Mouse (Mus musculus): ENCODE measurements at regions not wholly inside any gene's neighbourhood (a gene's known extent, or its start where the extent isn't known, plus 50 kb on each side); places are given as distances from the start of the nearest gene placed in this dataset.

DNA sequence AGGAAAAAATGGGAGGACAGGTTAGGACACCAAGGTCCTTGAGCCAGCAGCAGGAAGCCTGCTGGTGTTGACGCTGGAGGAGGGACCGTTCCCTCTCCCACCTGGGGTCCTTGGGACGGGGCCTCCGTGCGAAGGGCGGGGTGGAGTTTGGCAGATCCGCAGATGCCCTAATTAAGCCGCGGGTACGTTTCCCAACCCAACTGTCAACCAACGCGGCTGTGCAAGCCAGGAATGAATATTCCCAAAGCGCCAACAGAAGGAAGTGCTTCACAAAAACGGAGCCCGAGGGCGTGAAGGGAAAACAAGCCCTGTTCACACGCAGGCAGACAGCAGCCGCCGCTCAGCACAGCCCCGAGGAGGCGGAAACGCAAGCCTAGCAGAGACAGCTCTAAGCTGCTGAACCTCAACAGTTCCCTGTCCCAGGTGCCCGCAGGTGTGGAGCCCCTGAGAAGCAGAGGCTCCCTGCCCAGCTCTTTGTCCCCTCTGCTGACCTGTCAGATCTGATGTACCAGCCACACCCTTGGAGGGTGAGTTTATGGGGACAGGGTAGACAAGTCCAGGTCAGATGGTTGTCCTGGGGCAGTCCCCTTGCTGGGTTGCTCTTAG is 136.1 kb upstream of the Gli2 start:
- H3K9me3 ChIP-seq (replicated peaks; ENCODE audit: control insufficient read depth, low read length) = no peaks in the 10 kb centered on the region
- H3K4me2 ChIP-seq (ENCODE audit: low read depth, low read length) = peak overlapping the region; percentile 59
- ATAC-seq (ENCODE audit: insufficient read depth, low read depth) = 0 out of 2 replicates have a peak, but pooled peaks have one; percentile 18
- TF ChIP-seq EP300 (IDR thresholded peaks at IDR 0.05; ENCODE audit: low read depth) = no peak
- no peak for TF ChIP-seq CTCF (IDR thresholded peaks at IDR 0.05; ENCODE audit: low read depth)
- no peak overlapping the region for H3K27ac ChIP-seq (ENCODE audit: low read depth)
- 3% methylated on average over 23 of the region's 23 CpGs for WGBS
- no peak for DNase-seq (ENCODE audit: low spot score)
- no peaks in the 10 kb centered on the region for H3K27me3 ChIP-seq (ENCODE audit: control insufficient read depth, insufficient read depth, low read length)
- no peaks in the 10 kb centered on the region for H3K36me3 ChIP-seq (replicated peaks; ENCODE audit: control insufficient read depth, insufficient read depth, low read length)
- H3K4me3 ChIP-seq (ENCODE audit: low read depth, low read length) = peak overlapping the region; percentile 32
- H3K4me1 ChIP-seq (ENCODE audit: control insufficient read depth, insufficient read depth) = peaks cover 16% of the 10 kb centered on the region
- H3K9ac ChIP-seq (replicated peaks; ENCODE audit: low read depth, low read length) = peak overlapping the region; percentile 48

DNA sequence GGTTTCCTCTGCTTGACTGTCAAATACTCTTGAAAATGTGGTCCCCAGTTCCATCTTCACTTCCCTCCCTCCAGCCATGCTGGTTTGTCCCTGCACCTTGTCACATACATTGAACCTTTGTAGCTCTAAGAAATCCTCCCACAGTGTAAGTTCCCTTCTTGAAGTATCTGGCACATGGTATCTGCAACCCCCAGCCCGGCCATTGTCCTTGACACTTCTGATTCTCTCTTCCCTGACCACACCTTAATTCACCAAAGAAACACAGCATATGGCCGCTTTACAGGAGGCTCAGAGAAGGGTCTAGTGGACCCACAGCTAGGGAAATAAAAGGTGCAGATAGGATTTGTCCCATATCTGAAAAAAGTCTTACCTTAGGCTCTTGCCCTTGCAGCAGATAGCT is 133.9 kb upstream of the Gli2 start:
- WGBS = 79% methylated on average over 2 of the region's 2 CpGs
- no peak for ATAC-seq (ENCODE audit: insufficient read depth, low read depth)
- Histone ChIP-seq H3K27ac (ENCODE audit: low read depth) (no peak overlapping the region), H3K9me3 (replicated peaks; ENCODE audit: control insufficient read depth, low read length) (no peaks in the 10 kb centered on the region), H3K4me1 (ENCODE audit: control insufficient read depth, insufficient read depth) (peaks cover 19% of the 10 kb centered on the region), H3K27me3 (ENCODE audit: control insufficient read depth, insufficient read depth, low read length) (no peaks in the 10 kb centered on the region), H3K4me2 (ENCODE audit: low read depth, low read length) (no peak overlapping the region), H3K9ac (replicated peaks; ENCODE audit: low read depth, low read length) (no peak overlapping the region), H3K36me3 (replicated peaks; ENCODE audit: control insufficient read depth, insufficient read depth, low read length) (no peaks in the 10 kb centered on the region), H3K4me3 (ENCODE audit: low read depth, low read length) (no peak overlapping the region)
- DNase-seq (ENCODE audit: low spot score) = no peak
- TF ChIP-seq CTCF (IDR thresholded peaks at IDR 0.05; ENCODE audit: low read depth) (no peak), EP300 (IDR thresholded peaks at IDR 0.05; ENCODE audit: low read depth) (no peak)

DNA sequence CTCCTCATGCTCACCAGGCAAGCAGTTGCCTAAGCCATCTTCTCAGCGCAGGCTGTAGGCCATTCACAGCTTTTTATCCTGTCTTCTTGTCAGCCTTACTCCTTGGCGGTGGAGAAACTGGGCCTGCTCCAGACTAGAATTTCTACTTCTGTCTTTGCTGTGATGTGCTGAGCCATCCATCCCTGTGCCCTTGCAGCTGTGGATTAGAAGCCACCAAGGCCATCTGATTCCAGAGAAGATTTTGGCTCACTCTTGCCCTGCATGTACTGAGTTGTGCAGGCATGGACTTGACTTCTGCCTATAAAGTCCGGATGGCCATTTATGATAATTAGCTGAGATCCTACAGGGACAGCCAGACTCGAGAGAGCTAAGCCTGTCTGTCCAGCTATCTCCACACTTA is 133.4 kb upstream of the Gli2 start:
- Histone ChIP-seq H3K36me3 (replicated peaks; ENCODE audit: control insufficient read depth, insufficient read depth, low read length) (no peaks in the 10 kb centered on the region), H3K4me1 (ENCODE audit: control insufficient read depth, insufficient read depth) (peaks cover 19% of the 10 kb centered on the region), H3K27me3 (ENCODE audit: control insufficient read depth, insufficient read depth, low read length) (no peaks in the 10 kb centered on the region), H3K27ac (ENCODE audit: low read depth) (no peak overlapping the region), H3K9ac (replicated peaks; ENCODE audit: low read depth, low read length) (no peak overlapping the region), H3K4me3 (ENCODE audit: low read depth, low read length) (no peak overlapping the region), H3K9me3 (replicated peaks; ENCODE audit: control insufficient read depth, low read length) (no peaks in the 10 kb centered on the region), H3K4me2 (ENCODE audit: low read depth, low read length) (no peak overlapping the region)
- no peak for DNase-seq (ENCODE audit: low spot score)
- WGBS = 80% methylated on average over 4 of the region's 4 CpGs
- no peak for TF ChIP-seq CTCF (IDR thresholded peaks at IDR 0.05; ENCODE audit: low read depth)
- TF ChIP-seq EP300 (IDR thresholded peaks at IDR 0.05; ENCODE audit: low read depth) = no peak
- ATAC-seq (ENCODE audit: insufficient read depth, low read depth) = no peak

DNA sequence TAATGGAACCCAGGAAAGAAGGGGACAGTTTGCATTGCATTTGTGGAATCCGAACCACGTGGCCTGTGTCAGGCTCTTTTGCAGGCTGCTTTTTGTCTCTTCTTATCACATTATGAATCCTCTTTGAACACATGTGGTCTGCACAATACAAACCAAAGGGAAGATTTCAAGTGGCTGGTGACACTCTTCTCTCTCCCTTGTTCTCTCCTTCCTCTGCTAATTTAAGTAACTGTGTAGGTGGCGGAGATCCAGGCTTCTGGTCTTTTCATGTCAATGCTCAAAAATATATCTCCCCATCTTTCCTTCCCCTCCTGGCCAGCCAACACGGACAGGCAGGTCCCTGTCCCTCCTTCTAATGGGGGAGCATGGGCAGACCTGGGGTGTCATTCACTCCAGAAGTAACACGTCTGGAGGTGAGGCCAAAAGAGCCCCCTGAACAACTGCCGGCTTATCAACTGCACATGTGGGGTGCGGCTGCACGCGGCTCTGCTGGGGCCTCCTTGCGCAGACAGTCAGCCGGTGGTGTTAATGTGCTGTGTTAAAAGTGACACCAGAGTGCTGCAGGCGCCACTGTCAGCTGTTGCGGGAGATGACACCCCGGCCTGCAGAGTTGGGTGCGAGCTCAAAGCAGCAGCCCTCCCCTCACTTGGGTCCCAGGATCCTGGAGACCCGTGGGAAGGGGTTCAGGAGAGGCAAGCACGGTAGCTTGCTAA is 130.3 kb upstream of the Gli2 start:
- H3K9me3 ChIP-seq (replicated peaks; ENCODE audit: control insufficient read depth, low read length) = no peaks in the 10 kb centered on the region
- no peak overlapping the region for H3K27ac ChIP-seq (ENCODE audit: low read depth)
- TF ChIP-seq EP300 (IDR thresholded peaks at IDR 0.05; ENCODE audit: low read depth) (no peak), CTCF (IDR thresholded peaks at IDR 0.05; ENCODE audit: low read depth) (no peak)
- 19% methylated on average over 17 of the region's 17 CpGs for WGBS
- H3K27me3 ChIP-seq (ENCODE audit: control insufficient read depth, insufficient read depth, low read length) = no peaks in the 10 kb centered on the region
- H3K9ac ChIP-seq (replicated peaks; ENCODE audit: low read depth, low read length) = no peak overlapping the region
- ATAC-seq (ENCODE audit: insufficient read depth, low read depth) (0 out of 2 replicates have a peak, but pooled peaks have one; percentile 27), DNase-seq (ENCODE audit: low spot score) (no peak)
- H3K4me3 ChIP-seq (ENCODE audit: low read depth, low read length) = no peak overlapping the region
- H3K4me2 ChIP-seq (ENCODE audit: low read depth, low read length) = no peak overlapping the region
- H3K4me1 ChIP-seq (ENCODE audit: control insufficient read depth, insufficient read depth) = peaks cover 11% of the 10 kb centered on the region; the same call in 1 of the 2 replicates
- H3K36me3 ChIP-seq (replicated peaks; ENCODE audit: control insufficient read depth, insufficient read depth, low read length) = no peaks in the 10 kb centered on the region

DNA sequence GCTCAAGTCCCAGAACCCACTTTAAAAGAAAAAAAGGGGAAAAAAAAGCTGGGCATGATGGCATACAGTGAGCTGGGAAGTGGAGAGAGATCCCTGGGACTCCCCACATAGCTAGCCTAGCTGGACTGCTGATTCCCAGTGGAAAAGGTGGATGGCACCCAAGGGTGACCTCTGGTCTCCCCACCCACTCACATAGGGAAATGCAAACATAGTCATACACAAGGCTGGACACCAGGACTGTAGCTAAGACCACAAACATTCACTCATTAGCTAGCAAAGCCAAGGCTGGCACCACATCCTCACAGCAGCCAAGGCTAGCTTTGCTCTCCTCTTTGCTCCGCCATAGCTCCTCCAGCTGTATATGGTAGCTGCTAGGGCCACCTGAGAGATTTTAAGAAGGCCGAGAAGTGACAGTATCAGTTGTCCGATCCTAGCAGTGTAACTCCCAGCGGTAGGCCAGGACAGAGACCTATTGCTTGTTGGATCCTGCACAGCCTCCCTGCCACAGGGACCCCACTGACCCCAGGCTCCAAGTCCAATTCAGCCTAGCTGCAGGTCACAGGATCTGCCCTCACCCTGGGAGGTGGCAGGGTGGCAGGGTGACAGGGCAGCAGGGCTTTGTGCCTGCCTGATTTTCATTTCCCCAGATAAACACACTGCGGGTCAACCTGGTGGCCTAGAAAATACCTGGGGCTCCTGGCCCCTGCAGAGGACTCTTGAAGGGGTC is 119.8 kb upstream of the Gli2 start:
- no peak for DNase-seq (ENCODE audit: low spot score)
- TF ChIP-seq EP300 (IDR thresholded peaks at IDR 0.05; ENCODE audit: low read depth) (no peak), CTCF (IDR thresholded peaks at IDR 0.05; ENCODE audit: low read depth) (no peak)
- Histone ChIP-seq H3K4me3 (ENCODE audit: low read depth, low read length) (no peak overlapping the region), H3K9me3 (replicated peaks; ENCODE audit: control insufficient read depth, low read length) (no peaks in the 10 kb centered on the region), H3K27ac (ENCODE audit: low read depth) (no peak overlapping the region), H3K4me2 (ENCODE audit: low read depth, low read length) (no peak overlapping the region), H3K27me3 (ENCODE audit: control insufficient read depth, insufficient read depth, low read length) (no peaks in the 10 kb centered on the region), H3K36me3 (replicated peaks; ENCODE audit: control insufficient read depth, insufficient read depth, low read length) (no peaks in the 10 kb centered on the region), H3K9ac (replicated peaks; ENCODE audit: low read depth, low read length) (no peak overlapping the region), H3K4me1 (ENCODE audit: control insufficient read depth, insufficient read depth) (no peaks in the 10 kb centered on the region)
- no peak for ATAC-seq (ENCODE audit: insufficient read depth, low read depth)
- WGBS = 87% methylated on average over 5 of the region's 5 CpGs

Measured in heart, postnatal 0 days (tissue).